Mouse (Mus musculus): ENCODE measurements around the gene Bod1l. TPM values are rescaled to one million over a fixed set of nuclear protein-coding genes. Genes with fewer than 3 reads are reported as not detected.
A peak's percentile ranks its signal among the peaks of the same experiment; 100 is the strongest.

The Bod1l gene
- polyA plus RNA-seq, 1 experiment from 2014 or later = 26.6 TPM

- no peaks in the 10 kb centered on the region for H3K36me3 ChIP-seq
- H3K27ac ChIP-seq (replicated peaks) = no peak overlapping the region
- peaks cover 95% of the 10 kb centered on the region for H3K27me3 ChIP-seq
- no peak for ATAC-seq (ENCODE audit: low FRiP score, low read depth)
- no peak overlapping the region for H3K4me2 ChIP-seq
- H3K9me3 ChIP-seq = no peaks in the 10 kb centered on the region
- no peak overlapping the region for H3K9ac ChIP-seq
- H3K4me3 ChIP-seq = no peak overlapping the region
- 2% methylated on average over 23 of the region's 23 CpGs for WGBS
- H3K4me1 ChIP-seq (replicated peaks) = peaks cover 7% of the 10 kb centered on the region; the same call in 1 of the 2 replicates
These were observed 88.6 kb downstream of the Bod1l start for GRCm38 (mm10) chr5:41755373-41755960.

- H3K4me2 ChIP-seq = peak overlapping the region; percentile 28; the same call in 1 of the 2 replicates
- 0% methylated on average over 16 of the region's 16 CpGs for WGBS
These were observed 89.3 kb downstream of the Bod1l start for GRCm38 (mm10) chr5:41754836-41755235.

GRCm38 (mm10) chr5:41754226-41754775 is 89.8 kb downstream of the Bod1l start:
- ATAC-seq (ENCODE audit: low FRiP score, low read depth) = no peak
- peak overlapping the region; percentile 28; the same call in 1 of the 2 replicates for H3K4me2 ChIP-seq
- no peaks in the 10 kb centered on the region for H3K9me3 ChIP-seq
- no peak overlapping the region for H3K9ac ChIP-seq
- 1% methylated on average over 17 of the region's 17 CpGs for WGBS
- H3K4me3 ChIP-seq = no peak overlapping the region
- H3K27me3 ChIP-seq = peaks cover 97% of the 10 kb centered on the region
- H3K4me1 ChIP-seq (replicated peaks) = peaks cover 7% of the 10 kb centered on the region; the same call in 1 of the 2 replicates
- H3K27ac ChIP-seq (replicated peaks) = no peak overlapping the region
- no peaks in the 10 kb centered on the region for H3K36me3 ChIP-seq

More at GRCm38 (mm10) chr5:41754836-41755235, 89.3 kb downstream of the Bod1l start:
- H3K36me3 ChIP-seq = no peaks in the 10 kb centered on the region
- no peak for ATAC-seq (ENCODE audit: low FRiP score, low read depth)
- H3K9me3 ChIP-seq = no peaks in the 10 kb centered on the region
- H3K9ac ChIP-seq = no peak overlapping the region
- H3K4me3 ChIP-seq = no peak overlapping the region
- peaks cover 7% of the 10 kb centered on the region; the same call in 1 of the 2 replicates for H3K4me1 ChIP-seq (replicated peaks)
- peaks cover 95% of the 10 kb centered on the region for H3K27me3 ChIP-seq
- no peak overlapping the region for H3K27ac ChIP-seq (replicated peaks)

- Histone ChIP-seq H3K4me2 (no peak overlapping the region), H3K4me1 (replicated peaks) (peaks cover 7% of the 10 kb centered on the region; the same call in 1 of the 2 replicates), H3K9me3 (no peaks in the 10 kb centered on the region), H3K9ac (no peak overlapping the region), H3K36me3 (no peaks in the 10 kb centered on the region), H3K27me3 (peaks cover 97% of the 10 kb centered on the region), H3K4me3 (no peak overlapping the region), H3K27ac (replicated peaks) (no peak overlapping the region)
- ATAC-seq (ENCODE audit: low FRiP score, low read depth) = no peak
- 28% methylated on average over 4 of the region's 4 CpGs for WGBS
These were observed 91.4 kb downstream of the Bod1l start for GRCm38 (mm10) chr5:41752721-41753120.

- WGBS = 6% methylated on average over 12 of the region's 15 CpGs
- no peak overlapping the region for H3K27ac ChIP-seq (replicated peaks)
- no peaks in the 10 kb centered on the region for H3K9me3 ChIP-seq
- no peaks in the 10 kb centered on the region for H3K36me3 ChIP-seq
- H3K27me3 ChIP-seq = peaks cover 73% of the 10 kb centered on the region
- no peak overlapping the region for H3K4me3 ChIP-seq
- no peaks in the 10 kb centered on the region for H3K4me1 ChIP-seq (replicated peaks)
- H3K4me2 ChIP-seq = no peak overlapping the region
- H3K9ac ChIP-seq = no peak overlapping the region
- ATAC-seq (ENCODE audit: low FRiP score, low read depth) = no peak
These were observed 99.0 kb downstream of the Bod1l start for GRCm38 (mm10) chr5:41744898-41745780.

GRCm38 (mm10) chr5:41744234-41744633 is 99.9 kb downstream of the Bod1l start:
- Histone ChIP-seq H3K4me1 (replicated peaks) (no peaks in the 10 kb centered on the region), H3K27ac (replicated peaks) (no peak overlapping the region), H3K9ac (no peak overlapping the region), H3K36me3 (no peaks in the 10 kb centered on the region), H3K4me3 (no peak overlapping the region), H3K4me2 (no peak overlapping the region), H3K27me3 (peaks cover 64% of the 10 kb centered on the region), H3K9me3 (no peaks in the 10 kb centered on the region)
- WGBS = 13% methylated on average over 7 of the region's 7 CpGs
- ATAC-seq (ENCODE audit: low FRiP score, low read depth) = no peak

- no peak overlapping the region for H3K9ac ChIP-seq
- 77% methylated on average over 6 of the region's 6 CpGs for WGBS
- H3K9me3 ChIP-seq = no peaks in the 10 kb centered on the region
- no peaks in the 10 kb centered on the region for H3K36me3 ChIP-seq
- no peak overlapping the region for H3K27ac ChIP-seq (replicated peaks)
- no peak overlapping the region for H3K4me3 ChIP-seq
- H3K27me3 ChIP-seq = peaks cover 11% of the 10 kb centered on the region
- no peak overlapping the region for H3K4me2 ChIP-seq
- no peak for ATAC-seq (ENCODE audit: low FRiP score, low read depth)
- no peaks in the 10 kb centered on the region for H3K4me1 ChIP-seq (replicated peaks)
These were observed 105.3 kb downstream of the Bod1l start for GRCm38 (mm10) chr5:41738817-41739216.

Small RNA genes lying within 50 kb of the gene (microRNA-seq; reads per million reads assigned to microRNA genes)
- gene Mir6414 = not detected

Other genes starting within 250 kb of the Bod1l start
- gene Rab28, start 136.2 kb downstream of the Bod1l start, polyA plus RNA-seq (2015; fragmentation: Nextera tagmentation; extraction: Ambion mirVana) = 58.3 and 61.9 TPM in 2 replicates
- gene Nkx3-2, start 79.8 kb downstream of the Bod1l start, polyA plus RNA-seq (2015; fragmentation: Nextera tagmentation; extraction: Ambion mirVana) = not detected in 2 replicates
- 0.10 TPM in 1 of 2 replicates, not detected in the other for gene Gm16223, start 223.6 kb upstream of the Bod1l start, polyA plus RNA-seq (2015; fragmentation: Nextera tagmentation; extraction: Ambion mirVana)